Mouse (Mus musculus) G1E (cell line): ENCODE data around the gene Tmtc1.

Experiments used
- CTCF ChIP-seq: IDR thresholded peaks from 2 replicates; pipeline ENCODE4 v1.5.1; 2012; ENCODE audit warnings: low read depth, low read length, inconsistent platforms, mixed read lengths
- TAL1 ChIP-seq: conservative IDR thresholded peaks from 2 replicates; pipeline ENCODE4 v1.6.1; 2012; ENCODE audit warnings: low read depth, low read length, inconsistent platforms, mixed read lengths

DNA sequence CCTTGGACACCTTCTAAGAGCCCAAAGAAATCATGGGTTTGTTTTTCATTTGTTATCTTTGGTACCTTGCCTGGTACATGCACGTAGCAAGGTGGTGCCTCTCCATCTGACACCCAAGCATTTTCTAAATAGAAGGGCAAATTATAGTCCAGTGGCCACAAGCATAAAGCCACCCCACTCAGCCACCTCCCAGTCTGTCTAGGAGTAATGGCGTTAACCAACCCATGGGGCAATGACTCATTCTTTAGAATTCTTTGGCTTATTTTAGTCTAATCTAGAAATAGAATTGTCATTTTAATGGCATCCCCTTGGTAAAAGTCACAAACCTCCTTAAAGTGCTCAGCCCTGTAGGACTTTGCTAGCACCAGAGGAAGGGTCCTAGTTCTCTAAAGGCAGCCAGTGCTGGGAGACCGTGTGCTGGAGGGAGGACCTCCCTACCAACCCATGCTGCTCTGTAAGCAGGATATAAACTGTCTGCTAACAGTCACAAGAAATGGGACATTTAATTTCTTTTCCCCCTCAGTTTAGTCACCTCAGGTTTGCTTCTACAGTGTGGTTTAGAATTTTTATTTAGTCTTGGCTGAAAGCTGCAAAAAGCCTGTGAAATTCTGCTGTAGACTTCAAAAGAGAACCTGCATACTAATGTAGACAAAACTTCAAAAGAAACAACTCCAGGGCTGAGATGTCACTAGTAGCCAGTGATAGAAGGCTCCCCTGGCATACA lies 209.9 kb downstream of the Tmtc1 start:
- TF ChIP-seq CTCF (no peak), TAL1 (no peak)
